Mouse (Mus musculus) heart, postnatal 4 days (tissue): ENCODE measurements around the gene Adamts8. TPM values are rescaled to one million over a fixed set of nuclear protein-coding genes. Genes with fewer than 3 reads are reported as not detected.
A peak's percentile ranks its signal among the peaks of the same experiment; 100 is the strongest.

ENCODE experiments used
- DNase-seq: peaks from one replicate; pipeline ENCODE4 v3.0.0; 2021
- total RNA-seq, 2 experiments: library from RNA; stranded (reverse); gene quantifications; 2 replicates each; pipeline ENCODE4 v1.2.3; 2021

Gene Adamts8
- total RNA-seq, 2 experiments from 2014 or later: 34.3 to 35.1 TPM

DNA sequence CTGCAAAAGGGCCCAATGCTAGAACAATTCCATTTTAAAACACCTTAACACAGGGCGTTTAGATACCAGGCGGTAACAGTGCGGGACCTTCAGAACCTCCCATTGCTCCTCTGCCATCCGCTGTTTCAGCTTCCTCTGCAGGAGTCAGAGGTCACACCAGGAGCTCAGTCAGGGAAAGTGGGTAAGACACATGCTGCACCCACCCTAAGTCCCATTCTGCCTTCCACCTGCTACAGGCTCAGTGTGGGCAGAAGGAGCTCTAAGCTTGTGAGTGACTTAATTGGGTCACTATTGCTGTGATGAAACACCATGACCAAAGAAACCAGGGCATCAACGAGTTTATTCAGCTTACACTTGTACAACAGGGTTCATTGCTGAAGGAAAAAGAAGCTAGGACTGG is 50.7 kb downstream of the Adamts8 start:
- no peak for DNase-seq

DNA sequence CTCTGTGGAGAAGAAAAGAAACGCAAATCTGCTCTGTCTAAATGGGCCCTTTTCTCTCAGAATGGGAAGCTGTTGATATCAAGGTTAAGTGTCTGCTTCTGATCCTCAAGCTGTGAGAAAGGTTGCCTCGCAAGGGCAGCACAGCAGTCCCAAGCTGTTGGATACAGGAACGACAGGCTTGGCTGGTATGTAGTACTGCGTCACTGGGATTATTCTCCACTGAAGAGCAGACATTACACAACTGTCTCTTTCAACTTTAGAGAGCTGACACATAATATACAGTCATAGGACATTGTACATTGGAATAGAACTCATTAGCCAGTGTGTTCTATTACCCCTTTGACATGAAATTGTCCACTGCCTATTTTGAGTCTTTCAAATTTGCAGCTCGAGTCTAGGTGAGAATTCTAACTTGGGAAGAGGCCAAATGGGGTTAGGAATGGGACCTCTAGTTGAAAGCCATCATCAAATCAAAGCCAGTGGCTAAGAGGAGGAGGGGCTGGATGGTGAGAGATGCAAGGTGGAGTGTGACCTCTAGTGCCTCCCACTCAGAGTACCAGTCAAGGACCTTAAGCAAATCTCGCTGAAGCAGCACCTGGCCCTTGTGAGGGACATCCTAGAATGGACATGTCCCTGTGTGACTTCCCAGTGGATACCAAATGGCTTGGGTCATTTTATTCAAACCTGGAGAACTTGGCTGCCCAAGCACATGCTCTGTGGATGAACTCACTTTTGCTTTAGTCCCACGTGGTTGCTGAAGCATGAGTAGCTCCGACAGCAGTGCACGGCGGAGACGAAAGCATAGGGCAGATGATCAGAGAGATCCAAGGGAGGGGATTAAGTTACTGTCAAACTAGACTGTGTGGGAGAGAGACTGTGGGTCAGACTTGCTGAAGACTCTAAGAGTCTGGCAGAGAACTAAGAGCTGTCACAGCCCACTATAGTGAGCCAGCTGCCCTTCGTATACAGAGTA is 54.5 kb downstream of the Adamts8 start:
- DNase-seq: peak; percentile 35

DNA sequence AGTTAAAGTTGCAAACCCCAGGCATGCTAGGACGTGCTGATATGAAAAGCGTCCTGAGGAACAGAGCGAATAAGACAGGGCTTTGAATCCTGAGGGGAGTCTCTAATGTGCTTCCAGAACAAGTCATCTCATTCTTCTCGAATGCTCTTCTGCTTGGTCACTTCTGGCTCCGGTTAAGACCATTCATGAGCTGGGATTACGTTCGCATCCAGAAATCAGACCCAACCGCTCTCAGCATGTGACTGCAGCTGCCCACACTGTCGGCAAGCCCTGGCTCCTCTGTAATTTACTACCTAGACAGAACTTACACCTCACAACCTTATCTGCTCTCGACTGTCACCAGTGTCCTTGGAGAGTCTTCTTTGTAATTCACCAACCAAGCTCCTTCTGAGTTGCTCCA is 58.3 kb downstream of the Adamts8 start:
- DNase-seq: no peak

DNA sequence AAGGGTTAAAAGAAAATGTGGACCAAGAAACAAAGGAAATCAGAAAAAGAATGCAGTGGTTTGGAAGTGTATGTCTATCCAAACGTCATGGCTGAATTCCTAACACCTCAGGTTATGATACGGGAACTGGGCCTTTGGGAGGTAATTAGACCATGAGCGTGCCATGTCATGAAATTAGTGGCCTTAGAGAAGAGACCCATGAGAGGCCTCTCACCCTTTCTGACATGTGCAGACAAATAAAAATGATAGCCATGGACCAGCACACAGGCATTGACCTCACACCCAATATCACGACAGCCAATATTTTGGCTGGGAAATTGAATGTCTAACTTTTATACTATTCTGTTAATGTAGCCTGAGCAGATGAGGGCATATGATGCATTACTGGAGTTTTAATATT is 60.2 kb downstream of the Adamts8 start:
- no peak for DNase-seq

DNA sequence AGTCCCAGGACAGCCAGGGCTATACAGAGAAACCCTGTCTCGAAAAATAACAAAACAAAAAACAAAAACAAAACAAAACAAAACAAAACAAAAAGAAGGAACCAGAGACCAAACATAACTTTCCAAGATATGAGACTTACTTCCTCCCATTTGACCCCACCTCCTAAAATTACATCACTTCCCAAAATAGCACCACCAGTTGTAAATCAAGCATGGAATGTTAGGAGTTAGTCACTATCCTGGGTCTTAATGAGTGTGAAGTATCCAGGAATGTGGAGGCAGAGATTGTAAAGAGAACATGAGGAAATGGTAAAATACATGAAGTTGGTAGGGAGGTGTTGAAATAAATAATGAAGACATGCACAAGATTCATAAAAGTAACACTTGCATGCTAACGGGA is 67.0 kb downstream of the Adamts8 start:
- DNase-seq: no peak

DNA sequence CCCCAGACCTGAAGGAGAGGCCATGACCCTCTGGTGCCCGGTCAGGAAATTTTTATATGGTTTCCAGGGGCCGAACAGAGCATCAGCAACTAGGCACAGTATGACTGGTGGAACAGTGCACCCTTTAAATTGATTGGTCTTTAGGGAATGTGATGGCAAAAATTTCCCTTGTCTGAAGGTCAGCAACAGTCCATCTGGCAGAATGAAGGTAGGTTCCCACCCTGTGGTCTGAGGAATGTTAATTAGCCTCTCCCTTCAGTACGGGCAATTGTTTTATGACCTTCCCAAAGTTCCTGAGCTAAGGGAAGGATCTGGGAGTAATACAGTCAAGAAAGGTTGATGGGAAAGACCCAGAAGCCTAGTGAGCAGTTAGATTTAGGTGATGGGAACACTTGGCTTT is 67.7 kb downstream of the Adamts8 start:
- DNase-seq: no peak

DNA sequence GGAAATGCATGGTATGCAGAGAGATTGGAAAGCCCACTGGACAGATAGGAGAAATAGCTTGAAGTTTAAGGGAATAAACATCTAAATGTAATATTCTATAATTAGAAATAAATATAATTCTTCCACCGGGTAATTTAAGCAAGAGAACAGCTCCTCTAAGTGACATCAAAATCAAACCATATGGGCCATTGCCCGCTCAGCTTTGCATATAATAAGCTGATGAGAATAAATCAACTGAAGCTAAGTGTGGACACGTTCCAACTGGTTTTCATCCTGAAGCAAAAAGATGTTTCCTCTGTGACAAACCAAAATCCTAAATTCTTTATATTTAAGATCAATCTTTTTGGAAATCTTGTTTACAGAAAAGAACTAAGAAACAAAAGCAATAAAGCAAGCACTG is 68.4 kb downstream of the Adamts8 start:
- DNase-seq: no peak

DNA sequence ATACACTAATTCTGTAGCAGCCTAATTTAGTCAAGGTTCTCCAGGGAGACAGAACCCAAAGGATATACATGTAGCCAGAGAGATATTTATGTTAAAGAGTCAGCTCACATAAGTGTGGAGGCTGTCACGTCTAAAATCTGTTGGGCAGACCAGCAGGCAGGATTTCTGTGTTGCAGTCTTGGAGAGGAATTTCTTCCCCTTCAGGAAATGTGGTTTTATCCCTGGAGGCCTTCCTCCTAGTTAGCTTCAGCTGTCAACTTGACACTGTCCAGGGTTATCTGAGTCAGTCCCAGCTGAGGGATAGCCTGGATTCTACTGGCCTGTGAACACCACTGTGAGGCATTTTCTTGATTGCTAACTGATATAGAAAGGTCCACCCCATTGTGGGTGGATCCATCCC is 69.2 kb downstream of the Adamts8 start:
- peak; percentile 31 for DNase-seq

DNA sequence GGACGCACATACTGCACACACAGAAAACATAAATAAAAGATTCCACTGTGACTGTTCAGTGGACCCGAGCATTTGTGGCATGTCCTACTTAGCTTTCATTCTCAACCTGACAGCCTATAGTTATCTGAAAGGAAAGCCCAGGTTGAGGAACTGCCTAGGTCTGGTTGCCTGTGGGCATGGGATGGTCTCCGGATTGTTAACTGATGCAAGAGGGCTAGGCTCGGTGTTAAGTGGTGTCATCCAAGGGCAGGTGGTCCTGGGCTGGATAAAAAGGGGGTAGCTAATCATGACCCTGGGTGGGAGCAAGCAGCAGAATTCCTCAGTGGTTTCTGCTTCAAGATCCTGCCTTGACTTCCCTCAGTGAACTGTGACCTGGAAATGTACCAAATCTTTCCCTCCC is 70.3 kb downstream of the Adamts8 start:
- DNase-seq: no peak

DNA sequence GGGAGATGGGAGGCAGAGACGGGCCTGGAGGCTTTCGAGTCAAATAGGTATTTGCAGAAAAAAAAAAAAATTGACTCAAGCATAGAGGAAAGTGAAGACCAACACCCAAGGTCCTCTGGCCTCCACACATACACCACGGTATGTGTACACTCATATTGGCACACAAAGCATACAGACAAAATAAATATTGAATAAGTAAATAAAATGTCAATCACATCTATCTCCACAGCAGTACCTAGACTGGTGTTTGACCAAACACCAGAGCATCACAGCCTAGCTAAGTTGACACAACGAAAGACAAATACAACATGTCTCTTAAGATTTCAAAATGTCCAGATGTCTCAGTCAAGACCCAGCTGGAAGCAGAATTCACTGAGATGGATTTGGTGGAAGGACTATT is 71.1 kb downstream of the Adamts8 start:
- no peak for DNase-seq

Other genes with a start within 250 kb of the Adamts8 start
- gene Adamts15, start 20.1 kb upstream of the Adamts8 start, total RNA-seq: 10 to 100 TPM; 11.5 to 15.2 TPM
- 10 to 100 TPM; 32.2 to 33.5 TPM for gene Zbtb44, start 88.1 kb downstream of the Adamts8 start, total RNA-seq
- gene St14, start 189.3 kb downstream of the Adamts8 start, total RNA-seq: under 1 TPM; 0.52 to 0.65 TPM